Mouse (Mus musculus) small intestine, adult 2 months (tissue): Measurements from ENCODE around the gene Pdzd7. TPM values are rescaled to one million over a fixed set of nuclear protein-coding genes. Genes with fewer than 3 reads are reported as not detected.
A peak's percentile ranks its signal among the peaks of the same experiment; 100 is the strongest.

Experiments
- H3K27ac ChIP-seq: fragments of 200-500 bp; 2 replicates; pipeline ENCODE4 v1.5.1; 2012; ENCODE audit warnings: low read depth, low read length, control low read depth, inconsistent platforms; ENCODE audit not compliant: insufficient read depth
- H3K27me3 ChIP-seq: fragments of 200-500 bp; 2 replicates; pipeline ENCODE4 v1.6.1; 2012; ENCODE audit warnings: mild to moderate bottlenecking, moderate library complexity, low read length, inconsistent platforms; ENCODE audit not compliant: control insufficient read depth, insufficient read depth
- H3K36me3 ChIP-seq: fragments of 200-500 bp; 2 replicates; pipeline ENCODE4 v1.6.1; 2012; ENCODE audit warnings: mild to moderate bottlenecking, low read length, control low read depth, inconsistent platforms; ENCODE audit not compliant: control insufficient read depth, insufficient read depth
- H3K4me1 ChIP-seq: fragments of 200-500 bp; 2 replicates; pipeline ENCODE4 v1.6.1; 2012; ENCODE audit warnings: low read length, inconsistent platforms, mixed read lengths; ENCODE audit not compliant: control insufficient read depth, insufficient read depth, insufficient read length
- H3K4me3 ChIP-seq: fragments of 200-500 bp; 2 replicates; pipeline ENCODE4 v1.5.1; 2012; ENCODE audit warnings: low read depth, mild to moderate bottlenecking, control low read depth, inconsistent platforms, low read length, moderate library complexity
- CTCF ChIP-seq: fragments of 200-500 bp; IDR thresholded peaks from 2 replicates; pipeline ENCODE4 v1.5.1; 2012; ENCODE audit warnings: low read depth, mild to moderate bottlenecking, control low read depth, inconsistent platforms, low read length, moderate library complexity, mixed read lengths; ENCODE audit not compliant: insufficient replicate concordance, insufficient read length; ENCODE audit errors: extremely low read depth
- POLR2A ChIP-seq: fragments of 200-500 bp; IDR thresholded peaks from 2 replicates; pipeline ENCODE4 v1.6.1; 2012; ENCODE audit warnings: low read depth, mild to moderate bottlenecking, control low read depth, inconsistent platforms, low read length, moderate library complexity
- WGBS: fragments of 180-500 bp; shearing (Covaris S2); methylation state at CpG from one replicate; pipeline ENCODE4 v1.1.7; 2018; 5-methylcytosine and 5-hydroxymethylcytosine counted together
- polyA plus RNA-seq: library from polyadenylated mRNA; depleted of rRNA; stranded (reverse); fragments of >200 nt; gene quantifications from 2 replicates; pipeline ENCODE4 v1.2.3, GENCODE M21; 2012

Pdzd7 gene
- polyA plus RNA-seq, 1 experiment: 0.29 TPM

- Histone ChIP-seq H3K4me1 (peaks cover 10% of the 10 kb centered on the region), H3K27me3 (no peaks in the 10 kb centered on the region), H3K36me3 (peaks cover 25% of the 10 kb centered on the region), H3K4me3 (no peak overlapping the region), H3K27ac (no peak overlapping the region)
- WGBS: 88% methylated on average over 15 of the region's 15 CpGs
- TF ChIP-seq CTCF (no peak), POLR2A (no peak)
Measured at GRCm38 (mm10) chr19:45021362-45021761, 24.2 kb downstream of the Pdzd7 start.

- H3K27me3 ChIP-seq: no peaks in the 10 kb centered on the region
- no peak overlapping the region for H3K27ac ChIP-seq
- 33% methylated on average over 6 of the region's 6 CpGs for WGBS
- peaks cover 17% of the 10 kb centered on the region for H3K36me3 ChIP-seq
- no peak for TF ChIP-seq CTCF
- no peak for TF ChIP-seq POLR2A
- no peak overlapping the region for H3K4me3 ChIP-seq
- peaks cover 10% of the 10 kb centered on the region for H3K4me1 ChIP-seq
Measured at GRCm38 (mm10) chr19:45020348-45020747, 25.2 kb downstream of the Pdzd7 start.

GRCm38 (mm10) chr19:45018351-45018831 is 27.1 kb downstream of the Pdzd7 start:
- Histone ChIP-seq H3K4me3 (peak overlapping the region; percentile 68), H3K36me3 (peaks cover 7% of the 10 kb centered on the region; the same call in 1 of the 2 replicates), H3K27ac (peak overlapping the region; percentile 76), H3K27me3 (no peaks in the 10 kb centered on the region), H3K4me1 (peaks cover 20% of the 10 kb centered on the region)
- WGBS: 7% methylated on average over 13 of the region's 13 CpGs
- TF ChIP-seq CTCF: no peak
- no peak for TF ChIP-seq POLR2A

GRCm38 (mm10) chr19:45017909-45018308 is 27.6 kb downstream of the Pdzd7 start:
- peak overlapping the region; percentile 68 for H3K4me3 ChIP-seq
- H3K36me3 ChIP-seq: peaks cover 7% of the 10 kb centered on the region; the same call in 1 of the 2 replicates
- peaks cover 20% of the 10 kb centered on the region for H3K4me1 ChIP-seq
- H3K27me3 ChIP-seq: no peaks in the 10 kb centered on the region
- no peak for TF ChIP-seq CTCF
- TF ChIP-seq POLR2A: no peak
- H3K27ac ChIP-seq: peak overlapping the region; percentile 94
- WGBS: under 1% methylated on average over 43 of the region's 48 CpGs

- peak; percentile 51; the same call in 1 of the 2 replicates for TF ChIP-seq CTCF
- TF ChIP-seq POLR2A: no peak; the same call in 1 of the 2 replicates
- H3K4me1 ChIP-seq: peaks cover 20% of the 10 kb centered on the region
- under 1% methylated on average over 25 of the region's 27 CpGs for WGBS
- H3K4me3 ChIP-seq: peak overlapping the region; percentile 68
- H3K36me3 ChIP-seq: peaks cover 6% of the 10 kb centered on the region; the same call in 1 of the 2 replicates
- H3K27ac ChIP-seq: peak overlapping the region; percentile 94
- no peaks in the 10 kb centered on the region for H3K27me3 ChIP-seq
Measured at GRCm38 (mm10) chr19:45017216-45017771, 28.2 kb downstream of the Pdzd7 start.

- Histone ChIP-seq H3K4me3 (peak overlapping the region; percentile 73), H3K27me3 (no peaks in the 10 kb centered on the region), H3K36me3 (peaks cover 10% of the 10 kb centered on the region; the same call in 1 of the 2 replicates), H3K4me1 (peaks cover 20% of the 10 kb centered on the region), H3K27ac (peak overlapping the region; percentile 94)
- TF ChIP-seq POLR2A (no peak), CTCF (no peak)
- 1% methylated on average over 18 of the region's 18 CpGs for WGBS
Measured at GRCm38 (mm10) chr19:45016341-45017215, 28.9 kb downstream of the Pdzd7 start.
